Mouse (Mus musculus) lung, postnatal 10 days (tissue): Measurements from ENCODE around the gene Slc25a41.
A peak's percentile ranks its signal among the peaks of the same experiment; 100 is the strongest.

Experiments used
- DNase-seq: peaks from one replicate; pipeline ENCODE4 v3.0.0; 2021

The Slc25a41 gene

DNA sequence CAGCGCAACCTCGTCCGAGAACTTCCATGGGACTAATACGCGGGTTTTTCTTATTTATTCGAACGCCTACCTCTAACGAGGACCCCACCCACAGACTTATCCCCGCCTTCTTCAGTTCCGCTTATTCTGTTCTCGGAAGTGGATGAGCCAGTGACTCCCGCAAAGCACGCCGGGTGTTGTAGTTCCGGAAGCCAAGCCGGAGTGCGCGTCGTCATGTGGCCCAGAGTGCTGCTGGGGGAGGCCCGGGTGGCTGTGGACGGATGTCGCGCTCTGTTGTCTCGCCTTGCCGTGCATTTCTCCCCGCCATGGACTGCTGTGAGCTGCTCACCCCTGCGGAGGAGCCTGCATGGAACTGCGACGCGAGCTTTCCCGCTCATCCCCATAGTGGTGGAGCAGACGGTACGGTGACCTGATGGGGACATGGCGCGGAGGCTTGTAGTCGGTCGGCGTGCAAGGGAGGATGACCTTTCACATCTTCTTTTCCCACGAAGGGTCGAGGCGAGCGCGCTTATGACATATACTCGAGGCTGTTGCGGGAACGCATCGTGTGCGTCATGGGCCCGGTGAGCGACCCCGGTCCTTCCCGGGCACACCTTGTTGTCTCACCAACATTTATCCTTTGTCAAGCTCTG, 51.2 kb downstream of the Slc25a41 start, which contains the start of gene Clpp:
Clpp (plus strand) TSS at position 191 of the 632 bp plus-strand sequence.
- DNase-seq: peak; percentile 98

DNA sequence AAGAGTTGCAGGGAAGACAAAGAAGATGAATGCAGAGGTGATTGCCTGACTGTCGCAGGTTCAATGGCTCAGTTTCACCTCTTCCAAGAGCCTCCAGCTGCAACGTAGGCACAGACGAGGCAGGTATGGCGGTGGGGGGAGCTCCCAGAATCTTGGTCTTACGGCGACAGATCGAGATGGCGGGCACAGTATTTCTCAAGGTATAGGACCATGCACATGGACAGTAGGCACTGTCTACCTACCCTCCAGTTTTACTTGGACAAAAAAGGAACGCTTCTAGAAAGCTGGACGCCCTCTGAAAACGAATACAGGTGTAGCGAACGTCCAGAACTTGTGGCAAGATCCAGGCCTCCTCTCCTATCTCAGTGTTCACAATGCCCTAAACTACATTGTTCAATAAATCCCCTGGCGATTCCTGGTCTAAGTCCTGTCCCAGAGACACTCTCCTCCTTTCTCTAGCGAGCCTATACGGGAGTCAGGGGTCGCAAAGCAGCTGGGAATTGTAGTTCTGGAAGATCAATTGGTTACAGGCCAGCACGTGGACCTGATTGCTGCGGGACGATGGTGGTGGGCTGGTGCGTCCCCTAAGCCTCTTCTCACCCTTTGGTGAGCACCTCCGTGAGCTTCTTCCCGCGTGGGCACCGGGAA, 51.9 kb downstream of the Slc25a41 start:
- peak; percentile 87 for DNase-seq

DNA sequence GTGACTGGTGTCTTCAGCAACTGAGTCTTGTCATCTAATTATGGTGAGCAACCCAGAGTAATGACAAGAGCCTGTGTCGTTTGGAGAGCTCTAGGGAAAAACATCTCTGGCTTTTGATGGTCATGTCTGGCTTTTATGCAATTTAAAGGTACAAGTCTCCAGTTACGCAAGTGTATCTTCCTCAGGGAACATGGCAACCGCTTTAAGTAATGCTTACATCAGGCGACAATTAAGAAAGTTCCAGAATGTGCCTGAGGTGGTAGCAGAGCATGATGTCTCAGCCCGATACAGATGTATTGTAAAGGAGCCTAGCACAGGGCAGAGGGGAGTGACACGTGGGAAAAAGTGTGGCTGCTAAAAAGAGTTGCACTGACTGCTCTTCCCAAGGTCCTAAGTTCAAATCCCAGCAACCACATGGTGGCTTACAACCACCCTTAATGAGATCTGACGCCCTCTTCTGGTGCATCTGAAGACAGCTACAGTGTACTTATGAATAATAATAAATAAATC, 52.5 kb downstream of the Slc25a41 start:
- DNase-seq: no peak

DNA sequence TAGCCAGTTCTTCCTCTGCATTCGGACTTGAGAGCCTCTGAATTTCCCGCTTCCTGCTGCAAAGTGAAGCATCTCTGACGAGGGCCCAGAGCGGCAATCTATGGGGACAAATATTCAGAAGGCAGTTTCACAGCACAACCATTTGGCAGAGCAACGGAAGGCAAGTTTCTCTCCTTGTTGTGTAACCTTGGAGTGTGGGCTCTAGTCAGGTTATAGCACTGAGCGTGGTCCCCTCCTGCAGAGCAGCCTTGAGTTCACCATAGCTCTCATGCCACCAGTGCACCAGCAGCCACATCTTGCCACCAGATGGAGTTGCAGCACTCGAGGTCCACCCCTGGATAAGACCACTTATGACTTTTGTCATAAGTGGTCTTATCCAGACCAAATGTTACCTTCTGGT, 53.0 kb downstream of the Slc25a41 start:
- no peak for DNase-seq

DNA sequence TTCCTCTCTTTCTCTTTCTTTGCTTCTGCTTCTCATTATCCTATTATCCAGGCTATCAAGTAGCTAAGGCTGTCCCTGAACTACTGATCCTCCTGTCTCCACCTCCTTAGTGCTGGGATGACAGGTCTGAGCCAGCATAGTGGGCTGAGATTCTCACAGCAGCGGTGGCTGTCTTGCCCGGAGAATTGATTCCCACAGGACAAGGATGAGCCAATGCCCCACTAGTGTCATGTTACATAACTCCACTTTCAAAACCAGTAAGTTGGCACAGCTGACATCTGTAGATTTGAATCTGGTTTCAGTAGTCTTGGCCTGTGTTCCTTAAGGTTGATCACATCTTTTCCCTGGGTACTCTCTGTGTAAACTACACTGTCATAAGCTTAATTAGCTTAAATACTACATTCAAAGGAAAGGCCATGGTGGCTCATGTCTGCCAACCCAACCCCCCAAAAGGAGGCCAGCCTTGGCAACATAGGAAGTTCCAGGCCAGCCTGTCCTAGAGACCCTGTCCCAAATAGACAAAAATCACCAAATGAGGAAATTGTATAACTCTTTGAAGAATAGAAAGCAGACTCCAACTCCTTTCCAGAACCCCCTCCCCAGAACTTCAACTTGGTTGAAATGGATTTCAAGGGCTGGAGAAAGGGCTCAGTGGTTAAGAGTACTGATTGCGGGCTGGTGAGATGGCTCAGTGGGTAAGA, 55.2 kb downstream of the Slc25a41 start:
- no peak for DNase-seq

DNA sequence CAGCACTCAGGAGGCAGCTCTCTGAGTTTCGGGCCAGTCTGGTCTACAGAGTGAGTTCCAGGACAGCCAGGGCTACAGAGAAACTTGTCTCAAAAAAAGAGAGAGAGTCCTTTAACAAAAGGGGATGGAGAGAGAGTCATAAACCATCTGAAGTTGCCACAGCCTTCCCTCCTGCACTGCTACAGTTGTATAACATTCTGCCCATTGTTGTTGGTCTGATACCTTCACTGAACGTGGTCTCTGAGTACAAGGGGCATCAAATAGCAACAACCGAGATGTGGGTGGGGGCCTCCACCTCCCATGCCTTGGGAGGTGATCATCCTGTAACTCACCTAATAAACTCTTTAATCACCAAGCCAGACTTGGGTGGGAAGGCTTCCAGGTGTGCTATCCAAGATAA, 55.8 kb downstream of the Slc25a41 start:
- no peak for DNase-seq

DNA sequence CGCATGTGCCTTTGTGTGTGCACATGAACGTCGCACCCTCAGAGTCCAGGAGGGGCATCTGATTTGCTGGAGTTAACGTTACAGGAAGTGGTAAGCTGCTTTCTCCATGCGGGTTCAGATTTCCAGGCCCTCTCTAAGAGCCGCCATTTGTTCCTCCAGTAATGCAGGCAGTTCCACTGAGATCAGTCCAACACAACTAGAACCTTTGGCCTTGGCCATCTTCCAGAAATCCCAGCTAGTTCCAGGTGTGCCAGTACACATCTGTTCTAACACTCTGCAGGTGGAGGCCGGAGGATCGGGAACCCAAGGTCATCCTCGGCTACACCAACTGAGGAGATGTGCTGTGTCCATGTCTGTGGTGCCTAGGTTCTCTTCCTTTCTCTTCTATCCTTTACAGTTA, 56.6 kb downstream of the Slc25a41 start:
- no peak for DNase-seq
